Mouse (Mus musculus): ENCODE measurements around the gene Rps27rt. TPM values are rescaled to one million over a fixed set of nuclear protein-coding genes. Genes with fewer than 3 reads are reported as not detected.

Gene Rps27rt
- polyA plus RNA-seq, 1 experiment from 2014 or later: 458 TPM

DNA sequence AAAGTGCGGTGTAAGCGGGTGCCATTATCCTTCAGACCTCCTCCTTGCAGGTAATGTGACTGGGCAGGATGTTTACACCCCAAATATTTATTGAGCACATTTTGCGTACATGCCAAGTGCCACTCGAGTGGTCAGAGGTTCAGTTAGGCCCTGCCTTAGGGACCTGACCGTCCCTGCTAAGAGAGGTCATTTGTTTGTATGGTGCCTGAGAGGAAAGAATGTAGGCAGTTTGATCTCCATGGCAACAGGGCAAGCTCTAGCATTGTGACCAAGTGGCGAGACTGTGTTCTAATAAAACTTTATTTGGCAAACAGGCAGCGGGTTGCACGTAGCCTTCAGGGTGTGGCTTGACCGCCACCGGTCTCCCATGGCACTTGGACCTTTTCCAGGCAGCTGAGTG is 7.9 kb upstream of the Rps27rt start:
- no peaks in the 10 kb centered on the region; the same call in 1 of the 2 replicates for H3K36me3 ChIP-seq (ENCODE audit: control insufficient read depth, insufficient read depth)
- ATAC-seq (replicated peaks; ENCODE audit: extremely low read depth, insufficient read depth, low FRiP score): no peak
- no peak overlapping the region for H3K9ac ChIP-seq (ENCODE audit: low read length)
- no peak overlapping the region for H3K27ac ChIP-seq (ENCODE audit: low read length)
- no peaks in the 10 kb centered on the region for H3K27me3 ChIP-seq (ENCODE audit: control insufficient read depth, insufficient read depth, low read length)
- H3K9me3 ChIP-seq (replicated peaks; ENCODE audit: control insufficient read depth, low read length): peaks cover 7% of the 10 kb centered on the region
- H3K4me3 ChIP-seq (ENCODE audit: low read length): no peak overlapping the region
- H3K4me2 ChIP-seq (ENCODE audit: low read depth, low read length): no peak overlapping the region
- no peaks in the 10 kb centered on the region; the same call in 1 of the 2 replicates for H3K4me1 ChIP-seq (ENCODE audit: control insufficient read depth, insufficient read depth, low read length)
- WGBS: 76% methylated on average over 10 of the region's 10 CpGs

DNA sequence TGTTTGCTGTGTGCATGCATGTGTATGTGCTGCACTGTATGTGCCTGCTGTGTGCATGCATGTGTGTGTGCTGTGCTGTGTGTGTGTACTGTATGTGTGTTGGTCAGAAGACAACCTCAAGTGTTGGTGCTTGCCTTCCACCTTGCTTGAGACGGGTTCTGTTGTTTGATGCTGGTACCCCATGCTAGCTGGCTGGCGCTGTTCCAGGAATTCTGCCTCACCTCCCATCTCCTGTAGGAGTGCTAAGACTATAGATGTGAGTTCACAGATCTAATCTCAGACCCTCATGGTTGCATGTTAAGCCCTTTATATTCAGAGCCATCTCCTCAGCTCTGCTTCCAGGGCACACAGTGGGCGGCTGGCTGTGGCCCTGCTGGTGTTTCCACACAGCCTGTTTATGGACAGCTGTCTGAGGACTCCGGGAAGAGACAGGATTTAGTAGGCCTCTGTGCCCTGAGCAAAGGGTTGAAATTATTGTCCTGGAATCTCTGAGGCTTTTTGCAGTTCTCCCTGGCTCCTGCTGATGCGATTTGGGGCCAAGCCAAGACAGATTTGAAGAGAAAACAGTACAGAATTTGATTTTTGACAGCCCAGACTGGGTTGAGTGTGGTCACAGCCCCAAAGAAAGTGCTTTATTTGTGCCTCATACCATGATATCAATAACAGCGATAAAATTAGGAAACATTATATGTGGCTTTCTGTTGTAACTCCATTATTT is 6.2 kb upstream of the Rps27rt start:
- ATAC-seq (replicated peaks; ENCODE audit: extremely low read depth, insufficient read depth, low FRiP score): no peak
- Histone ChIP-seq H3K36me3 (ENCODE audit: control insufficient read depth, insufficient read depth) (no peaks in the 10 kb centered on the region; the same call in 1 of the 2 replicates), H3K4me2 (ENCODE audit: low read depth, low read length) (no peak overlapping the region), H3K27ac (ENCODE audit: low read length) (no peak overlapping the region), H3K4me3 (ENCODE audit: low read length) (no peak overlapping the region), H3K9ac (ENCODE audit: low read length) (no peak overlapping the region), H3K9me3 (replicated peaks; ENCODE audit: control insufficient read depth, low read length) (peaks cover 11% of the 10 kb centered on the region), H3K4me1 (ENCODE audit: control insufficient read depth, insufficient read depth, low read length) (no peaks in the 10 kb centered on the region; the same call in 1 of the 2 replicates), H3K27me3 (ENCODE audit: control insufficient read depth, insufficient read depth, low read length) (no peaks in the 10 kb centered on the region)
- 61% methylated on average over 6 of the region's 6 CpGs for WGBS

- Histone ChIP-seq H3K27ac (ENCODE audit: low read length) (no peak overlapping the region), H3K27me3 (ENCODE audit: control insufficient read depth, insufficient read depth, low read length) (no peaks in the 10 kb centered on the region), H3K4me2 (ENCODE audit: low read depth, low read length) (no peak overlapping the region), H3K9ac (ENCODE audit: low read length) (no peak overlapping the region), H3K4me3 (ENCODE audit: low read length) (no peak overlapping the region), H3K36me3 (ENCODE audit: control insufficient read depth, insufficient read depth) (no peaks in the 10 kb centered on the region; the same call in 1 of the 2 replicates), H3K9me3 (replicated peaks; ENCODE audit: control insufficient read depth, low read length) (peaks cover 10% of the 10 kb centered on the region), H3K4me1 (ENCODE audit: control insufficient read depth, insufficient read depth, low read length) (no peaks in the 10 kb centered on the region; the same call in 1 of the 2 replicates)
- ATAC-seq (replicated peaks; ENCODE audit: extremely low read depth, insufficient read depth, low FRiP score): no peak
- WGBS: 90% methylated on average over 3 of the region's 3 CpGs
Observed at GRCm38 (mm10) chr9:114988029-114988428, 5.5 kb upstream of the Rps27rt start.

GRCm38 (mm10) chr9:114986361-114986760 is 3.8 kb upstream of the Rps27rt start:
- Histone ChIP-seq H3K9ac (ENCODE audit: low read length) (no peak overlapping the region), H3K9me3 (replicated peaks; ENCODE audit: control insufficient read depth, low read length) (peaks cover 4% of the 10 kb centered on the region), H3K4me3 (ENCODE audit: low read length) (no peak overlapping the region), H3K27ac (ENCODE audit: low read length) (no peak overlapping the region), H3K36me3 (ENCODE audit: control insufficient read depth, insufficient read depth) (no peaks in the 10 kb centered on the region), H3K4me2 (ENCODE audit: low read depth, low read length) (no peak overlapping the region), H3K4me1 (ENCODE audit: control insufficient read depth, insufficient read depth, low read length) (no peaks in the 10 kb centered on the region; the same call in 1 of the 2 replicates), H3K27me3 (ENCODE audit: control insufficient read depth, insufficient read depth, low read length) (no peaks in the 10 kb centered on the region)
- no peak for ATAC-seq (replicated peaks; ENCODE audit: extremely low read depth, insufficient read depth, low FRiP score)
- 90% methylated on average over 5 of the region's 5 CpGs for WGBS

DNA sequence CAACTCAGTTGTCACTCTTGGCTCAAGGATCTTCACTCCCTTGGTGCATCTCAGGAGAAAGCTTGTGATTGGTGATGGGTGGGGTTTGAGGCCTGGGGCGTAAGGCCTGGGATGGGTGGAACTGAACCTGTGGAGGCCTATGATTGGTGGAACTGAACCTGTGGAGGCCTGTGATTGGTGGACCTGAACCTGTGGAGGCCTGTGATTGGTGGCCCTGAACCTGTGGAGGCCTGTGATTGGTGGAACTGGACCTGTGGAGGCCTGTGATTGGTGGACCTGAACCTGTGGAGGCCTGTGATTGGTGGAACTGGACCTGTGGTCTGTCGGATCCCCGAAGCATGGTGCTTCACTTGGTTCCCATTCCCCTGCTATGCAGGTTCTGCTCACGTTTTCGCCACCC is 3.2 kb upstream of the Rps27rt start:
- Histone ChIP-seq H3K27ac (ENCODE audit: low read length) (no peak overlapping the region), H3K36me3 (ENCODE audit: control insufficient read depth, insufficient read depth) (no peaks in the 10 kb centered on the region), H3K4me3 (ENCODE audit: low read length) (no peak overlapping the region), H3K27me3 (ENCODE audit: control insufficient read depth, insufficient read depth, low read length) (peaks cover 2% of the 10 kb centered on the region; the same call in 1 of the 2 replicates), H3K4me1 (ENCODE audit: control insufficient read depth, insufficient read depth, low read length) (no peaks in the 10 kb centered on the region; the same call in 1 of the 2 replicates), H3K9me3 (replicated peaks; ENCODE audit: control insufficient read depth, low read length) (peaks cover 4% of the 10 kb centered on the region), H3K4me2 (ENCODE audit: low read depth, low read length) (no peak overlapping the region), H3K9ac (ENCODE audit: low read length) (no peak overlapping the region)
- WGBS: 93% methylated on average over 5 of the region's 5 CpGs
- ATAC-seq (replicated peaks; ENCODE audit: extremely low read depth, insufficient read depth, low FRiP score): no peak

- 34% methylated on average over 6 of the region's 6 CpGs for WGBS
- H3K9ac ChIP-seq (ENCODE audit: low read length): no peak overlapping the region
- no peak overlapping the region; the same call in 1 of the 2 replicates for H3K4me2 ChIP-seq (ENCODE audit: low read depth, low read length)
- peaks cover 9% of the 10 kb centered on the region for H3K27me3 ChIP-seq (ENCODE audit: control insufficient read depth, insufficient read depth, low read length)
- H3K27ac ChIP-seq (ENCODE audit: low read length): no peak overlapping the region
- peaks cover 9% of the 10 kb centered on the region for H3K4me1 ChIP-seq (ENCODE audit: control insufficient read depth, insufficient read depth, low read length)
- no peak for ATAC-seq (replicated peaks; ENCODE audit: extremely low read depth, insufficient read depth, low FRiP score)
- peaks cover 4% of the 10 kb centered on the region for H3K9me3 ChIP-seq (replicated peaks; ENCODE audit: control insufficient read depth, low read length)
- H3K4me3 ChIP-seq (ENCODE audit: low read length): no peak overlapping the region
- no peaks in the 10 kb centered on the region for H3K36me3 ChIP-seq (ENCODE audit: control insufficient read depth, insufficient read depth)
Observed at GRCm38 (mm10) chr9:114979969-114980368, 2.6 kb downstream of the Rps27rt start.

- peak within 1 kb of the TSS; percentile 76 for H3K27ac ChIP-seq (ENCODE audit: low read length)
- peak; percentile 78 for ATAC-seq (replicated peaks; ENCODE audit: extremely low read depth, insufficient read depth, low FRiP score)
- H3K9ac ChIP-seq (ENCODE audit: low read length): peak within 1 kb of the TSS; percentile 82
Observed at GRCm38 (mm10) chr9:114978281-114979111, 4.0 kb downstream of the Rps27rt start, which contains the start of gene Osbpl10. Gene Osbpl10 (plus strand): TSS chr9:114978569.

GRCm38 (mm10) chr9:114977461-114978280 is 4.9 kb downstream of the Rps27rt start:
- peak; percentile 28; the same call in 1 of the 2 replicates for ATAC-seq (replicated peaks; ENCODE audit: extremely low read depth, insufficient read depth, low FRiP score)
- Histone ChIP-seq H3K4me2 (ENCODE audit: low read depth, low read length) (peak overlapping the region; percentile 75), H3K9me3 (replicated peaks; ENCODE audit: control insufficient read depth, low read length) (no peaks in the 10 kb centered on the region), H3K27me3 (ENCODE audit: control insufficient read depth, insufficient read depth, low read length) (peaks cover 9% of the 10 kb centered on the region), H3K27ac (ENCODE audit: low read length) (peak overlapping the region; percentile 76), H3K9ac (ENCODE audit: low read length) (peak overlapping the region; percentile 82), H3K4me3 (ENCODE audit: low read length) (peak overlapping the region; percentile 73), H3K4me1 (ENCODE audit: control insufficient read depth, insufficient read depth, low read length) (peaks cover 9% of the 10 kb centered on the region), H3K36me3 (ENCODE audit: control insufficient read depth, insufficient read depth) (no peaks in the 10 kb centered on the region)
- WGBS: 3% methylated on average over 31 of the region's 31 CpGs

More at GRCm38 (mm10) chr9:114978281-114979111, 4.0 kb downstream of the Rps27rt start, which contains the start of gene Osbpl10:
- H3K9me3 ChIP-seq (replicated peaks; ENCODE audit: control insufficient read depth, low read length): no peaks in the 10 kb centered on the region
- peak within 1 kb of the TSS; percentile 73 for H3K4me3 ChIP-seq (ENCODE audit: low read length)
- 1% methylated on average over 48 of the region's 86 CpGs for WGBS
- H3K4me1 ChIP-seq (ENCODE audit: control insufficient read depth, insufficient read depth, low read length): peaks cover 9% of the 10 kb centered on the region
- peak within 1 kb of the TSS; percentile 75 for H3K4me2 ChIP-seq (ENCODE audit: low read depth, low read length)
- H3K27me3 ChIP-seq (ENCODE audit: control insufficient read depth, insufficient read depth, low read length): peaks cover 9% of the 10 kb centered on the region
- no peaks in the 10 kb centered on the region for H3K36me3 ChIP-seq (ENCODE audit: control insufficient read depth, insufficient read depth)

All from heart, embryonic 16.5 days (tissue).